Mouse (Mus musculus): Measurements from ENCODE around the gene 4931414P19Rik.
A peak's percentile ranks its signal among the peaks of the same experiment; 100 is the strongest.
"Not testable (repeated sequence)": the region's sequence is repeated elsewhere in the genome, so short reads cannot be mapped to it uniquely, and the experiment has no call there.

The 4931414P19Rik gene

GRCm38 (mm10) chr14:54628103-54628502 is 22.3 kb upstream of the 4931414P19Rik start:
- no peak for DNase-seq (ENCODE audit: low spot score)

GRCm38 (mm10) chr14:54624976-54625375 is 19.2 kb upstream of the 4931414P19Rik start:
- DNase-seq (ENCODE audit: low spot score) = no peak

- no peak for DNase-seq (ENCODE audit: low spot score)
Measured at GRCm38 (mm10) chr14:54623334-54623733, 17.5 kb upstream of the 4931414P19Rik start.

GRCm38 (mm10) chr14:54621133-54621532 is 15.3 kb upstream of the 4931414P19Rik start, which contains the start of gene Psmb11:
Gene Psmb11 (plus strand): TSS chr14:54621433.
- no peak for DNase-seq (ENCODE audit: low spot score)

GRCm38 (mm10) chr14:54617897-54618365 is 12.1 kb upstream of the 4931414P19Rik start, which contains the start of gene Psmb5:
Gene Psmb5 (minus strand): TSS chr14:54618022.
- DNase-seq (ENCODE audit: low spot score) = peak; percentile 92

- peak; percentile 36 for DNase-seq (ENCODE audit: low spot score)
Measured at GRCm38 (mm10) chr14:54617152-54617896, 11.5 kb upstream of the 4931414P19Rik start.

- DNase-seq (ENCODE audit: low spot score) = no peak
Measured at GRCm38 (mm10) chr14:54616226-54616825, 10.5 kb upstream of the 4931414P19Rik start.

GRCm38 (mm10) chr14:54614130-54614529 is 8.3 kb upstream of the 4931414P19Rik start:
- DNase-seq (ENCODE audit: low spot score) = not testable (repeated sequence)

- no peak for DNase-seq (ENCODE audit: low spot score)
Measured at GRCm38 (mm10) chr14:54610648-54611047, 4.9 kb upstream of the 4931414P19Rik start.

- peak; percentile 30 for DNase-seq (ENCODE audit: low spot score)
Measured at GRCm38 (mm10) chr14:54609962-54610361, 4.2 kb upstream of the 4931414P19Rik start.

GRCm38 (mm10) chr14:54609245-54609644 is 3.5 kb upstream of the 4931414P19Rik start:
- DNase-seq (ENCODE audit: low spot score) = no peak

GRCm38 (mm10) chr14:54607226-54607625 is 1.4 kb upstream of the 4931414P19Rik start:
- no peak for DNase-seq (ENCODE audit: low spot score)

- DNase-seq (ENCODE audit: low spot score) = no peak
Measured at GRCm38 (mm10) chr14:54603686-54604085, 2.1 kb downstream of the 4931414P19Rik start.

GRCm38 (mm10) chr14:54603038-54603654 is 2.6 kb downstream of the 4931414P19Rik start:
- peak; percentile 97 for DNase-seq (ENCODE audit: low spot score)

- no peak for DNase-seq (ENCODE audit: low spot score)
Measured at GRCm38 (mm10) chr14:54602613-54603012, 3.2 kb downstream of the 4931414P19Rik start.

GRCm38 (mm10) chr14:54601601-54602000 is 4.2 kb downstream of the 4931414P19Rik start:
- DNase-seq (ENCODE audit: low spot score) = no peak

GRCm38 (mm10) chr14:54597084-54597483 is 8.7 kb downstream of the 4931414P19Rik start:
- no peak for DNase-seq (ENCODE audit: low spot score)

- no peak for DNase-seq (ENCODE audit: low spot score)
Measured at GRCm38 (mm10) chr14:54594631-54595414, 11.0 kb downstream of the 4931414P19Rik start.

GRCm38 (mm10) chr14:54594055-54594454 is 11.7 kb downstream of the 4931414P19Rik start:
- no peak for DNase-seq (ENCODE audit: low spot score)

GRCm38 (mm10) chr14:54592319-54592934 is 13.4 kb downstream of the 4931414P19Rik start:
- DNase-seq (ENCODE audit: low spot score) = no peak

- no peak for DNase-seq (ENCODE audit: low spot score)
Measured at GRCm38 (mm10) chr14:54591056-54591455, 14.7 kb downstream of the 4931414P19Rik start.
